Mouse (Mus musculus): Measurements from ENCODE around the gene Dock6.

DNA sequence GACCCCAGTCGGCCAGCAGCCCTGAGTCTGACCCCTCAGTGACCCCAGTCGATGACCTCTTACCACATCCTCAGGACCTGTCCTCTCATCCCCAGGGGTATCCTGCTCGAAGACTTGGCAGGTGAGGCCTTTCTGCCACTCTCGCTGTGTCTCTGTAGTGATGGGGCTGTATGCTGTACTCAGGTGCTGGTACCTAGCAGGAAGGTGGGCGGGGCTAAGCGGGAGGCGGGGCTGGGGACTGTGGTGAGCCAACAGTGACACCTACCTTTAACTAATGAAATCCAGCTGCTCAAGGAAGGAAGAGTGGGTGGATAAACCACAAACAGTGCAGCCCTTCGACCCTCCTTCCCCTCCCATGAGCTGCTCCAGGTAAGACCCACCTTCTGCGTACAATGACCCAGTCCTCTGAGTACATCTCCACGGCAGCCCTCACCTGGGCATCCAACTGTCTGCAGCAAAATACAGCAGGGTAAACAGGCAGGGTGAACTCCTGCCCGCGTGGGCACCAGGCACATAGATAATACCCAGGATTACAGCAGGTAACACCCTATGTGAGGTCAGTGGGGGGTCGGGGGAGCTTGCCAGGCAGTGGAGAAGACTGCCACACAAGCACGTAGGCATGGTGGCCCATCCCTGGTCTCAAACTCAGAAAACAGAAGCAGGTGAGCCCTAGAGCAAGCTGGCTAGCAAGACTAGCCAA is 6.9 kb downstream of the Dock6 start:
- TF ChIP-seq CTCF (IDR thresholded peaks at IDR 0.05; ENCODE audit: extremely low read depth, insufficient read depth, insufficient read length, insufficient replicate concordance) (no peak), POLR2A (IDR thresholded peaks at IDR 0.05; ENCODE audit: low read depth, low read length) (no peak)
